Mouse (Mus musculus) heart, embryonic 16.5 days (tissue): ENCODE measurements around the gene Thap4. TPM values are rescaled to one million over a fixed set of nuclear protein-coding genes. Genes with fewer than 3 reads are reported as not detected.

ENCODE experiments used
- ATAC-seq: fragments of 200-750 bp; cut with Nextera tagmentation; replicated peaks from 2 replicates; pipeline ENCODE4 v1.8.0; 2017; ENCODE audit warnings: moderate number of reproducible peaks; ENCODE audit not compliant: insufficient read depth, low FRiP score; ENCODE audit errors: extremely low read depth
- H3K27ac ChIP-seq: fragments of 300-500 bp; sonication (generic); 2 replicates; pipeline ENCODE4 v1.5.1; 2014; ENCODE audit warnings: mild to moderate bottlenecking, low read length, control low read depth, moderate library complexity
- H3K27me3 ChIP-seq: fragments of 300-500 bp; sonication (generic); 2 replicates; pipeline ENCODE4 v1.6.1; 2014; ENCODE audit warnings: low read length, mixed read lengths; ENCODE audit not compliant: control insufficient read depth, insufficient read depth
- H3K36me3 ChIP-seq: fragments of 300-500 bp; sonication (generic); 2 replicates; pipeline ENCODE4 v1.6.1; 2014; ENCODE audit not compliant: control insufficient read depth, insufficient read depth
- H3K4me1 ChIP-seq: fragments of 300-500 bp; sonication (generic); 2 replicates; pipeline ENCODE4 v1.6.1; 2014; ENCODE audit warnings: low read length, mixed read lengths; ENCODE audit not compliant: control insufficient read depth, insufficient read depth
- H3K4me2 ChIP-seq: fragments of 300-500 bp; sonication (generic); 2 replicates; pipeline ENCODE4 v1.6.1; 2014; ENCODE audit warnings: low read depth, mild to moderate bottlenecking, control low read depth, low read length
- H3K4me3 ChIP-seq: fragments of 300-500 bp; sonication (generic); 2 replicates; pipeline ENCODE4 v1.5.1; 2014; ENCODE audit warnings: mild to moderate bottlenecking, control low read depth, low read length
- H3K9ac ChIP-seq: fragments of 300-500 bp; sonication (generic); 2 replicates; pipeline ENCODE4 v1.6.1; 2014; ENCODE audit warnings: low read length, control low read depth
- H3K9me3 ChIP-seq: fragments of 300-500 bp; sonication (generic); replicated peaks from 2 replicates; pipeline ENCODE4 v1.6.1; 2016; ENCODE audit warnings: low read length; ENCODE audit not compliant: control insufficient read depth
- WGBS: fragments of 180-500 bp; shearing (Covaris S2); extraction: QIAGEN DNeasy Blood & Tissue Kit; methylation state at CpG from one replicate; pipeline ENCODE4 v1.1.7; 2014; 5-methylcytosine and 5-hydroxymethylcytosine counted together
- polyA plus RNA-seq: library from polyadenylated mRNA; unstranded; fragments of >200 nt; fragmentation: Nextera tagmentation; extraction: Ambion mirVana; gene quantifications from 2 replicates; pipeline ENCODE4 v1.2.1, GENCODE M21; 2015

Gene Thap4
- polyA plus RNA-seq, 1 experiment from 2014 or later, result 54.4 TPM

DNA sequence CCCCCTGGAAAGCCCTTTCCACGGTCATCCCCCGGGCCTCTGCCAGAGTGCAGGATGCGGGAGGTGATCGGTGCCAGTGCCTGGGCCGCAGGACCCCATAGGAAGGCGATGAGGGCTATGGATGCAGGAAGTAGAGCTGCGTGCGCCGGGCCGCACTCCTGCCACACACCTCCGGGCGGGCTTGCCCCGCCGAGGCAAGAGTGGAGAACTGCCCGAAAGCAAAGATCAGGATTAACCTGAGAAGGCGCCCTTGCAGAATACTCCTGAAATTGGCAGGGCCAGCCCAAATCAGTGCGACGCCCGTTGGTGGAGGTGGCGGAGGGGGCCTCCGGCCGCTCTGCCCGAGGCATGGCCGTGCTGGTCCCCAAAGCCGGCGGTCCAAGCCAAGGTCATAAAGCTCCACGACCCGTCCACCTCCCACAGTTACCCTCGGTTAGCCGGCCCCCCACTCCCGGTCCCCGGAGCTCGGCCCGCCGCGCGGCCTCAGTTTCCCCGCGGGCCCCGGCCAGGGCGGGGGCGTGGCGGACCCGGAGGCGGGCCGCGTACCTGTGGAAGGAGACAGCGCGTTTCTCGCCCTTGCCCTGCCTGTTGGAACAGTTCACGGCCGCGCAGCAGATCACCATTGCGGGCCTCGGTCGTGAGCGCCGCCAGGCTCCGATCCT is 622 bp downstream of the Thap4 start:
- Histone ChIP-seq H3K27me3 (no peaks in the 10 kb centered on the region), H3K36me3 (peaks cover 16% of the 10 kb centered on the region), H3K9ac (peak overlapping the region; percentile 96), H3K4me3 (peak overlapping the region; percentile 93), H3K27ac (peak overlapping the region; percentile 92), H3K4me1 (peaks cover 12% of the 10 kb centered on the region), H3K9me3 (no peaks in the 10 kb centered on the region), H3K4me2 (peak overlapping the region; percentile 90)
- peak; percentile 38 for ATAC-seq
- WGBS, result under 1% methylated on average over 59 of the region's 59 CpGs

- no peaks in the 10 kb centered on the region for H3K9me3 ChIP-seq
- no peak within 1 kb of the TSS for H3K4me2 ChIP-seq
- H3K27me3 ChIP-seq, result no peaks in the 10 kb centered on the region
- no peak within 1 kb of the TSS for H3K9ac ChIP-seq
- ATAC-seq, result no peak
- WGBS, result 83% methylated on average over 6 of the region's 6 CpGs
- H3K27ac ChIP-seq, result no peak within 1 kb of the TSS
- peaks cover 14% of the 10 kb centered on the region for H3K4me1 ChIP-seq
- peaks cover 16% of the 10 kb centered on the region for H3K36me3 ChIP-seq
- no peak within 1 kb of the TSS for H3K4me3 ChIP-seq
Observed at GRCm38 (mm10) chr1:93751290-93751689, 3.4 kb downstream of the Thap4 start, which contains the start of gene Atg4b. Gene Atg4b, plus strand, starts transcription at chr1:93751500.

DNA sequence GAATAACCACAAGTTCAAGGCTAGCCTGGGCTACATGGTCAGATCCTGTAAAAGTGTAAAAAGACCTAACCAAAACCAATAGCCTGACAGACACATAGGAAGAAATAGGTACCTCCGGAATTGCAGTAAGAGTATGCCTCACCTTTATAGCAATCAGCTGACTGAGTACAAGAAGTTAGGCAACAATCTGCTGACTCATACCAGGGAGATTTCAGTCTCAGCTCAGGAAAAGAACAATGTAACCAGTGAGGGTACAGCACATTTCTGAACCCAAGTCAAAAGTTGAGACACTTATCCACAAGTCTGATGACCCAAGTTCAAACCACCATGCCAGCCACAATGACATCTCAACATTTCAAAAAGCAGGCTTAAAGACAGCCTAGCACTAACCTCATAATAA is 6.1 kb downstream of the Thap4 start:
- H3K4me3 ChIP-seq, result no peak overlapping the region
- WGBS, result 94% methylated on average over 1 of the region's 1 CpGs
- no peaks in the 10 kb centered on the region for H3K9me3 ChIP-seq
- ATAC-seq, result no peak
- H3K27ac ChIP-seq, result no peak overlapping the region
- peaks cover 10% of the 10 kb centered on the region for H3K4me1 ChIP-seq
- H3K9ac ChIP-seq, result no peak overlapping the region
- H3K4me2 ChIP-seq, result no peak overlapping the region
- no peaks in the 10 kb centered on the region for H3K27me3 ChIP-seq
- peaks cover 16% of the 10 kb centered on the region for H3K36me3 ChIP-seq

DNA sequence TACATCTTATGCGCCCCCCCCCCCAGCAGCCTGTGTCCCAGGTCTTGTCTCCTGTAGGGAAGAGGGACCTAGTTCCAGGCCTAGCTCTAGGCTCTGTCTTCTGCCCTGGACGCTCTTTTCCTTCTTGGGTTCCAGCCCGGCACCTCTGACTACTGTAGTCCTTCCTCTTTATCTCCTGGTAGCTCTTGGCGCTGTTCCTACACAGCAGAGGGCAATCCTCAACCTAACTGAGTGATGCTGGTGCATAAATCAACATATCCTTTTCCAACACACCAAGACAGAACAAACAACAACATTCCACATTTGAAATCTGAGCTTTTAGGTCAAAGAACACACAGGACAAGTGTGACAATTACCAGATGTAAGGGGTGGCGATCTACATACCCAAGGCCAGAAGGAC is 8.5 kb downstream of the Thap4 start:
- H3K4me1 ChIP-seq, result peaks cover 15% of the 10 kb centered on the region
- no peak overlapping the region for H3K4me2 ChIP-seq
- WGBS, result 55% methylated on average over 5 of the region's 5 CpGs
- no peaks in the 10 kb centered on the region for H3K9me3 ChIP-seq
- H3K9ac ChIP-seq, result no peak overlapping the region
- H3K4me3 ChIP-seq, result no peak overlapping the region
- no peak for ATAC-seq
- peaks cover 16% of the 10 kb centered on the region for H3K36me3 ChIP-seq
- no peak overlapping the region for H3K27ac ChIP-seq
- no peaks in the 10 kb centered on the region for H3K27me3 ChIP-seq

DNA sequence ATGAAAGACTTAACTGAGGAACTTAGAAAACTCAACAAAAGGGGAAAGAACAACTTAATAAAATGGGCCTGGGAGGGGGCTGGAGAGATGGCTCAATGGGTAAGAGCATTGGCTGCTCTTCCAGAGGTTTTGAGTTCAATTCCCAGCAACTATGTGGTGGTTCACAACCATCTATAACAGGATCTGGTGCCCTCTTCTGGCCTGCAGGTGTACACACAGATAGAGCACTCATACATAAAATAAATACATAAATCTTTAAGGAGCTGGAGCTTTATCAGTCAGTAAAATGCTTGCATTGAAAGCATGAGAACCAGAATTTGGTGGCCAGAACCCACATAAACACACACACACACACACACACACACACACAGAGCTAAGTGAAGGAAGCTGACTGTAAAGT is 11.8 kb downstream of the Thap4 start:
- H3K4me3 ChIP-seq, result no peak overlapping the region
- no peak for ATAC-seq

DNA sequence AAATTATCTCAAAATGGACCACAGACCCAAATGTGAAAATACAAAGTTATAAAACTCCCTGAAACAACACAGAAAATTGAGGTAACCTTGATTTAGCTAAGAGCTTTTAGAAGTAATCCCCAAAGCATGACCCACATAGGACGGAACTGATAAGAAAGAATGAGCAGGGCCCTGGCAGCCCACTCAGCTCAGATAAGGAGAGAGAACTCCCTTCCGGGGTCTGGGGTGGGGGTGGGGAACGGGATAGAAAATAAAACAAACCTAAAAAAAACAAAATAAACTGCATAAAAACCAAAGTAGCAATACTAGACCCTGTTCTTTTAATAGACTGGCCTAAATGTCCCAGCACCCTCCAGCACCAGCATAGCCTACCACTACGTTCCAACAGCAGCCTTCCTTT is 12.7 kb downstream of the Thap4 start:
- H3K4me2 ChIP-seq, result peak overlapping the region; percentile 29
- H3K4me1 ChIP-seq, result peaks cover 15% of the 10 kb centered on the region
- H3K36me3 ChIP-seq, result no peaks in the 10 kb centered on the region
- 19% methylated on average over 4 of the region's 4 CpGs for WGBS
- H3K9me3 ChIP-seq, result no peaks in the 10 kb centered on the region
- no peak overlapping the region for H3K9ac ChIP-seq
- peak overlapping the region; percentile 30 for H3K27ac ChIP-seq
- no peaks in the 10 kb centered on the region for H3K27me3 ChIP-seq
- no peak overlapping the region for H3K4me3 ChIP-seq
- no peak for ATAC-seq

More for the DNA sequence above, 11.8 kb downstream of the Thap4 start:
- Histone ChIP-seq H3K27ac (no peak overlapping the region), H3K4me1 (peaks cover 15% of the 10 kb centered on the region), H3K9me3 (no peaks in the 10 kb centered on the region), H3K27me3 (no peaks in the 10 kb centered on the region), H3K4me2 (no peak overlapping the region), H3K9ac (no peak overlapping the region), H3K36me3 (no peaks in the 10 kb centered on the region)

DNA sequence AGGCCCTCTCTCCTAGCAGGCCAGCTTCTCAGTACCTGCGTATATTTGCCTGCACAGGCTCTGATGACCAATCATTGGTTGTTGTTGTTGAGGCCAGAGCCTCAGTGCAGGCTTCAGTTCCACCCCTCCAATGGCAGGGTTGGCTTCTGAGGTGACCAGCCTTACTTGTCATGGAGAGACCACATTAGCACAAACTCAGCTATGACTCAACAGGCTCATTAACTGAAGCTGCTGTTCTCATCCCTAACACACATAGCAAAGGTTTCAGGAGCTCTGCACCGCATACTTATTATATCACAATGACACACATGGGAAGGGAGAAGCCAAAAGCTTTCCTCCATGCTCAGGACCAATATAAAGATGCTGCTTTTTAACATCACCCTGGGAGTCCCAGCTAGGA is 14.0 kb downstream of the Thap4 start:
- Histone ChIP-seq H3K27me3 (no peaks in the 10 kb centered on the region), H3K4me3 (no peak overlapping the region), H3K4me2 (no peak overlapping the region), H3K27ac (no peak overlapping the region), H3K4me1 (peaks cover 10% of the 10 kb centered on the region), H3K9ac (no peak overlapping the region), H3K9me3 (no peaks in the 10 kb centered on the region), H3K36me3 (no peaks in the 10 kb centered on the region)
- WGBS, result 78% methylated on average over 2 of the region's 2 CpGs
- no peak for ATAC-seq

DNA sequence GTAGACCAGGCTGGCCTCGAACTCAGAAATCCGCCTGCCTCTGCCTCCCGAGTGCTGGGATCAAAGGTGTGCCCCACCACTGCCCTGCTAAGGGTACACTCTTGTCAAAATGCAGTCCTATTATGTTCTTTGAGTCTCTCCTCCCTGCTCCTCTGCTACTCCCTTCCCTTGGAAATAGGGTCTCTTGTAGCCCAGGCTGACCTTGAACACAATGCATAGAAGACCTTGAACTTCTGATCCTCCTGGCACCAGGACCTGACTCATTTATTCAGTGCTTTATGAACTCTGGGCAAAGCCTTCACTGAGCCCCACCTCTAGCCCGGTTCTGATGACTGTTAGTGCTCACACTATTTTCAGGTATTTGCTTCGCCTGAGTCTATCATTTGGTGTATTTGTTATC is 17.0 kb downstream of the Thap4 start:
- no peaks in the 10 kb centered on the region for H3K27me3 ChIP-seq
- H3K36me3 ChIP-seq, result no peaks in the 10 kb centered on the region
- no peak overlapping the region for H3K27ac ChIP-seq
- ATAC-seq, result no peak
- no peak overlapping the region for H3K4me3 ChIP-seq
- peaks cover 10% of the 10 kb centered on the region for H3K4me1 ChIP-seq
- H3K4me2 ChIP-seq, result no peak overlapping the region
- no peak overlapping the region for H3K9ac ChIP-seq
- no peaks in the 10 kb centered on the region for H3K9me3 ChIP-seq
- WGBS, result 93% methylated on average over 5 of the region's 5 CpGs

GRCm38 (mm10) chr1:93735859-93736258 is 18.8 kb downstream of the Thap4 start:
- Histone ChIP-seq H3K9me3 (no peaks in the 10 kb centered on the region), H3K4me3 (no peak overlapping the region), H3K4me2 (no peak overlapping the region), H3K27ac (no peak overlapping the region), H3K4me1 (peaks cover 5% of the 10 kb centered on the region), H3K36me3 (no peaks in the 10 kb centered on the region), H3K9ac (no peak overlapping the region), H3K27me3 (no peaks in the 10 kb centered on the region)
- no peak for ATAC-seq
- WGBS, result 77% methylated on average over 3 of the region's 3 CpGs
